Mouse (Mus musculus) midbrain, postnatal 0 days (tissue): ENCODE results near the gene Zzef1. TPM values are rescaled to one million over a fixed set of nuclear protein-coding genes. Genes with fewer than 3 reads are reported as not detected.

ENCODE experiments used
- ATAC-seq: fragments of 200-750 bp; cut with Nextera tagmentation; 2 replicates; pipeline ENCODE4 v1.8.0; 2017; ENCODE audit warnings: moderate number of reproducible peaks, mild to moderate bottlenecking, moderate TSS enrichment, moderate library complexity; ENCODE audit not compliant: low FRiP score
- DNase-seq: peaks from one replicate; pipeline ENCODE4 v3.0.0-alpha.2; 2015; ENCODE audit warnings: low spot score
- H3K27ac ChIP-seq: fragments of 300-500 bp; sonication (generic); 2 replicates; pipeline ENCODE4 v1.5.1; 2014; ENCODE audit warnings: low read depth, mild to moderate bottlenecking, low read length, mixed read lengths
- H3K27me3 ChIP-seq: fragments of 300-500 bp; sonication (generic); 2 replicates; pipeline ENCODE4 v1.6.1; 2014; ENCODE audit warnings: low read length, control low read depth, mixed read lengths; ENCODE audit not compliant: insufficient read depth
- H3K36me3 ChIP-seq: fragments of 300-500 bp; sonication (generic); 2 replicates; pipeline ENCODE4 v1.6.1; 2014; ENCODE audit warnings: low read length, control low read depth, mixed read lengths; ENCODE audit not compliant: insufficient read depth
- H3K4me1 ChIP-seq: fragments of 300-500 bp; sonication (generic); 2 replicates; pipeline ENCODE4 v1.6.1; 2014; ENCODE audit warnings: mild to moderate bottlenecking, control low read depth, antibody characterized with exemption, low read length, mixed read lengths; ENCODE audit not compliant: insufficient read depth
- H3K4me2 ChIP-seq: fragments of 300-500 bp; sonication (generic); 2 replicates; pipeline ENCODE4 v1.6.1; 2014; ENCODE audit warnings: low read depth, mild to moderate bottlenecking, low read length, mixed read lengths; ENCODE audit not compliant: poor library complexity, severe bottlenecking
- H3K4me3 ChIP-seq: fragments of 300-500 bp; sonication (generic); 2 replicates; pipeline ENCODE4 v1.5.1; 2014; ENCODE audit warnings: low read depth, mild to moderate bottlenecking, low read length, moderate library complexity
- H3K9ac ChIP-seq: fragments of 300-500 bp; sonication (generic); replicated peaks from 2 replicates; pipeline ENCODE4 v1.6.1; 2014; ENCODE audit warnings: mild to moderate bottlenecking, low read length, moderate library complexity, mixed read lengths; ENCODE audit not compliant: poor library complexity, severe bottlenecking
- H3K9me3 ChIP-seq: fragments of 300-500 bp; sonication (generic); 2 replicates; pipeline ENCODE4 v1.6.1; 2016; ENCODE audit warnings: low read length, control low read depth
- CTCF ChIP-seq: IDR thresholded peaks from 2 replicates; pipeline ENCODE4 v1.5.1; 2016; ENCODE audit warnings: antibody characterized with exemption, mild to moderate bottlenecking
- WGBS: fragments of 180-500 bp; shearing (Covaris S2); extraction: QIAGEN DNeasy Blood & Tissue Kit; methylation state at CpG from one replicate; pipeline ENCODE4 v1.1.7; 2014; 5-methylcytosine and 5-hydroxymethylcytosine counted together
- polyA plus RNA-seq: library from polyadenylated mRNA; unstranded; fragments of >200 nt; fragmentation: Nextera tagmentation; extraction: Ambion mirVana; gene quantifications from 2 replicates; pipeline ENCODE4 v1.2.1, GENCODE M21; 2015
- total RNA-seq: library from RNA; depleted of rRNA; stranded (reverse); fragments of >200 nt; gene quantifications from 2 replicates; pipeline ENCODE4 v1.2.3, GENCODE M21; 2014

Gene Zzef1
- total and polyA plus RNA-seq, 2 experiments from 2014 or later, result 10.0 to 39.7 TPM

DNA sequence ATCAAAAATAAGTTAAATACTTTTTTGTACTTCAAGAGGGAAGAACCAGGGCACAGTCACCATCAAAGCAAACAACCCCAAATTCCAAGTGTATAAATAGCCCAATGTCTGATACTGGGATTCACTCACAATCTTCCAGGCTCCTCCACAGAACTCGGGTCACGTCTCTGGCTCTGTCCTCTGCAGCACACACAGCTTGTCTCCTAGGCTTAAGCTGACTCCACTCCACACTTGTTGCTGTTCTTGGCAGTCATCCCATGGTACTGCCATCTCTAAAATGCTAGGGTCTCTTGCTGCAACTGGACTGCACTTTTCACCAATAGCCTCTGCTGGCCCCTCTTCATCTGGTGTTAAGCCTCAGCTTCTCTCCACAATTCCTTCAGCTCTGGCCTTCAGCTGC, 60.7 kb downstream of the Zzef1 start:
- Histone ChIP-seq H3K4me2 (no peak overlapping the region), H3K36me3 (peaks cover 67% of the 10 kb centered on the region), H3K9ac (no peak overlapping the region), H3K4me1 (no peaks in the 10 kb centered on the region), H3K27ac (no peak overlapping the region), H3K27me3 (no peaks in the 10 kb centered on the region), H3K4me3 (no peak overlapping the region), H3K9me3 (no peaks in the 10 kb centered on the region)
- no peak for ATAC-seq
- WGBS, result 91% methylated on average over 2 of the region's 2 CpGs
- no peak for DNase-seq
- TF ChIP-seq CTCF, result no peak

DNA sequence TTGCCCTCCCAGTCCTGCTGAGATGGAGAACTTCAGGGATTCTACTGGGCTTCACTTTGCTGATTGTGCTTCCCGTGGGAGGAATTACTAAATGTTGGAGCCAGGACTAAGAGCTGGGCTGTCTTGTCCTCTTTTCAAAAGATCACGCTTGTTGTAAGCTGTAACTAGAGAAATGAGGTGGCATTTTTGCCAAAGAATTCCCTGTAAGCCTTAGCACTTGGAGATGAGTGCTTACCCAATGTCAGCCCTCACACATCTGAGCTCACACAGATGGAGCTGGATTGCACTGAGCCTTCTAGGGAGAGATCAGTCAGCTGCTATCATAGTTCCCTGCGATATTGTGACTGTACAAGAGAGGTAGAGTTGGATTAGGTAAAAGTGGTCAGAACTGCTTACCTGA, 65.2 kb downstream of the Zzef1 start:
- Histone ChIP-seq H3K27me3 (no peaks in the 10 kb centered on the region), H3K27ac (no peak overlapping the region), H3K9me3 (no peaks in the 10 kb centered on the region), H3K36me3 (peaks cover 67% of the 10 kb centered on the region), H3K4me3 (no peak overlapping the region), H3K9ac (no peak overlapping the region), H3K4me2 (no peak overlapping the region), H3K4me1 (no peaks in the 10 kb centered on the region)
- TF ChIP-seq CTCF, result no peak
- no peak for ATAC-seq
- DNase-seq, result no peak
- 98% methylated on average over 3 of the region's 3 CpGs for WGBS

DNA sequence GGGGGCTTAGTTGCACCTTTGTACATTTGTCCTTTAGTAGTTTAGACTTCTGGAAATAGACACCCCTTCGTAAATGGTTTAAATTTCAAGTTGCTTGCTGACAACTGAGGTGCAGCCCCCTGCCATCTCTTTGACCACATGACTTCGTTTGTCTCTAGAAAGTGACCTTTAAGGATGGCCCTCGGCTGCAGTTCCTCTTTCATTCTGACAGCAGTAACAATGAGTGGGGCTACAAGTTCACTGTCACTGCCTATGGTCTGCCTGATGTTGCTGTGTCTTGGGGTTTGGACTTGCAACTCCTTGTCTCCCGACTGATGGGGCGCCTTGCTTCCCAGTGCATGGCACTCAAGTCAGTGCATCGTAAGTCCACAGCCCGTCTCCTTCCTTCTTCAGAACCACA, 70.4 kb downstream of the Zzef1 start:
- no peaks in the 10 kb centered on the region for H3K27me3 ChIP-seq
- H3K4me3 ChIP-seq, result no peak overlapping the region
- DNase-seq (no peak), ATAC-seq (no peak)
- TF ChIP-seq CTCF, result no peak
- no peak overlapping the region for H3K9ac ChIP-seq
- H3K9me3 ChIP-seq, result no peaks in the 10 kb centered on the region
- peaks cover 77% of the 10 kb centered on the region for H3K36me3 ChIP-seq
- H3K4me2 ChIP-seq, result no peak overlapping the region
- H3K4me1 ChIP-seq, result no peaks in the 10 kb centered on the region
- WGBS, result 92% methylated on average over 7 of the region's 7 CpGs
- H3K27ac ChIP-seq, result no peak overlapping the region; the same call in 1 of the 2 replicates

DNA sequence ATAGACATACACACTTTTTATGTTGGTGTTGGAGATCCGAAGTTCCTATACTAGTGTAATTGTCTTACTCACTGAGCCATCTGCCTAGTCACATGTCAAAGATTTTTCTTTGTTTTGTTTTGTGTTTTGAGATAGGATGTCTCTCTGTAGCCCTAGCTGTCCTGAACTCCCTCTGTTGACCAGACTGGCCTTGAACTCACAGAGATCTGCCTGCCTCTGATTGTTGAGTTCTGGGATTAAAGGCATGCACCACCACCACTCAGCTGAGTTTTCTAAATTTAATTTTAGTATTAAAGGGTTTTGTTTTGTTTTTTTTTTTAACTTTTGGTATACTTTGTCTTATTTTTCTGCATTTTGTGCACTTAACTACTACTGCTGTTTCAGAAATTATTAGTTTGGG, 76.0 kb downstream of the Zzef1 start:
- Histone ChIP-seq H3K4me1 (no peaks in the 10 kb centered on the region), H3K4me3 (no peak overlapping the region), H3K27me3 (no peaks in the 10 kb centered on the region), H3K4me2 (no peak overlapping the region), H3K36me3 (peaks cover 66% of the 10 kb centered on the region), H3K9me3 (no peaks in the 10 kb centered on the region), H3K9ac (no peak overlapping the region), H3K27ac (no peak overlapping the region)
- DNase-seq, result no peak
- no peak for TF ChIP-seq CTCF
- no peak for ATAC-seq
- WGBS, result 86% methylated on average over 1 of the region's 1 CpGs

DNA sequence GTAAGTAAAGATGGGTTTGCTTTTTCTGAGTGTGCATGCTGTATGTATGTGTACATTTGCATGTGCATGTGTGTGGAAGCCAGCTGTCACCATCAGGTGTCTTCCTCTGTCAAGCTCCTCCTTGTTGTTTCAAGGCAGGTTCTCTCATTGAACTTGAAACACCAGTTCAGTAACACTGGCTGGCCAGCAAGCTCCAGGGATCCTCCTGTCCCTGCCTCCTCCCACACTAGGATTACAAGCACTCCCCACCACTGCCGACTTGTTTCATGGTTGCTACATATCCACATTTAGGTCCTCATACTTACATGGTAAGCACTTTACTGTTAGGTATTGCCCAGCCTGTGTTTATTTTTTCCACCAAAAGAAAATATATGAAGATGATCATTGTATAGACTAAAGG, 96.6 kb downstream of the Zzef1 start:
- TF ChIP-seq CTCF, result no peak
- WGBS, result 82% methylated on average over 1 of the region's 1 CpGs
- Histone ChIP-seq H3K9ac (no peak overlapping the region), H3K4me1 (no peaks in the 10 kb centered on the region), H3K4me2 (no peak overlapping the region), H3K27ac (no peak overlapping the region), H3K4me3 (no peak overlapping the region), H3K9me3 (no peaks in the 10 kb centered on the region), H3K36me3 (peaks cover 53% of the 10 kb centered on the region), H3K27me3 (no peaks in the 10 kb centered on the region)
- no peak for DNase-seq
- no peak for ATAC-seq

DNA sequence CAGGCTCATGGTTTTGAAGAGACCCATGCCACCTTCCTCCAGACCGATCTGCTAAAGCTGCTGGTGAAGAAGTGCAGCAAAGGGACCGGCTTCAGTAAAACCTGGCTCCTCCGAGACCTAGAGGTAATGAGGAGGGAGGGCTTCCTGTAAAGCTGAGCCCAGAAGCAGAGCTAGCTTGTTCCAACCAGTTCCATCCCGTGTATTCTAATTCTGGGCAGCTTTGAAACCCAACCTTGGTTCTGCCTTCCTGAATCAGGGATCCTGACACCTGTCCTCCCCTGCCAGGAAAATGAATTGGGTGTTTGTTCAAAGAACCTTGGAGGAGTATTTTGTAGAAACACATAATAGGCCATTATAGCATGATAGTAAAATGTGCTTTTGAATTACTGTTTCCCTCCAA, 112.4 kb downstream of the Zzef1 start:
- Histone ChIP-seq H3K36me3 (peaks cover 77% of the 10 kb centered on the region), H3K27me3 (no peaks in the 10 kb centered on the region), H3K9ac (no peak overlapping the region), H3K4me1 (no peaks in the 10 kb centered on the region), H3K9me3 (no peaks in the 10 kb centered on the region), H3K4me3 (no peak overlapping the region), H3K4me2 (no peak overlapping the region), H3K27ac (no peak overlapping the region)
- no peak for DNase-seq
- no peak for TF ChIP-seq CTCF
- no peak for ATAC-seq
- WGBS, result 91% methylated on average over 4 of the region's 4 CpGs
